Mouse (Mus musculus) splenic B cell, adult 2 months (primary cell): ENCODE data around the gene Fam3b.

Experiments used
- DNase-seq: peaks from one replicate; pipeline ENCODE4 v3.0.0-alpha.2; 2011; ENCODE audit warnings: low read depth, low spot score
- H3K27me3 ChIP-seq: 2 replicates; pipeline ENCODE4 v1.6.1; 2012; ENCODE audit warnings: mild to moderate bottlenecking, low read length, moderate library complexity, mixed read lengths; ENCODE audit not compliant: control insufficient read depth, poor library complexity, insufficient read depth, severe bottlenecking
- H3K36me3 ChIP-seq: 2 replicates; pipeline ENCODE4 v1.6.1; 2012; ENCODE audit warnings: mild to moderate bottlenecking, low read length, moderate library complexity, mixed read lengths; ENCODE audit not compliant: control insufficient read depth, poor library complexity, insufficient read depth, severe bottlenecking

The Fam3b gene

GRCm38 (mm10) chr16:97507783-97508182 is 6.8 kb downstream of the Fam3b start:
- DNase-seq = no peak
- Histone ChIP-seq H3K27me3 (no peaks in the 10 kb centered on the region), H3K36me3 (no peaks in the 10 kb centered on the region)

GRCm38 (mm10) chr16:97504793-97505192 is 9.8 kb downstream of the Fam3b start:
- Histone ChIP-seq H3K36me3 (no peaks in the 10 kb centered on the region), H3K27me3 (no peaks in the 10 kb centered on the region)
- DNase-seq = no peak

GRCm38 (mm10) chr16:97503849-97504248 is 10.8 kb downstream of the Fam3b start:
- no peak for DNase-seq
- H3K36me3 ChIP-seq = no peaks in the 10 kb centered on the region
- no peaks in the 10 kb centered on the region for H3K27me3 ChIP-seq

GRCm38 (mm10) chr16:97500901-97501300 is 13.7 kb downstream of the Fam3b start:
- Histone ChIP-seq H3K36me3 (no peaks in the 10 kb centered on the region), H3K27me3 (no peaks in the 10 kb centered on the region)
- no peak for DNase-seq

- Histone ChIP-seq H3K36me3 (no peaks in the 10 kb centered on the region), H3K27me3 (no peaks in the 10 kb centered on the region)
- DNase-seq = no peak
Measured at GRCm38 (mm10) chr16:97499450-97499849, 15.2 kb downstream of the Fam3b start.

- Histone ChIP-seq H3K27me3 (no peaks in the 10 kb centered on the region), H3K36me3 (no peaks in the 10 kb centered on the region)
- DNase-seq = no peak
Measured at GRCm38 (mm10) chr16:97498139-97498538, 16.5 kb downstream of the Fam3b start.

- DNase-seq = no peak
Measured at GRCm38 (mm10) chr16:97497682-97498081, 16.9 kb downstream of the Fam3b start.

GRCm38 (mm10) chr16:97496026-97496425 is 18.6 kb downstream of the Fam3b start:
- no peaks in the 10 kb centered on the region for H3K36me3 ChIP-seq
- no peaks in the 10 kb centered on the region for H3K27me3 ChIP-seq
- no peak for DNase-seq

More at GRCm38 (mm10) chr16:97497682-97498081, 16.9 kb downstream of the Fam3b start:
- H3K27me3 ChIP-seq = no peaks in the 10 kb centered on the region
- H3K36me3 ChIP-seq = no peaks in the 10 kb centered on the region

- Histone ChIP-seq H3K27me3 (no peaks in the 10 kb centered on the region), H3K36me3 (no peaks in the 10 kb centered on the region)
- DNase-seq = no peak
Measured at GRCm38 (mm10) chr16:97492369-97492768, 22.2 kb downstream of the Fam3b start.

GRCm38 (mm10) chr16:97478655-97479054 is 36.0 kb downstream of the Fam3b start:
- Histone ChIP-seq H3K36me3 (no peaks in the 10 kb centered on the region), H3K27me3 (no peaks in the 10 kb centered on the region)
- no peak for DNase-seq

GRCm38 (mm10) chr16:97476524-97476923 is 38.1 kb downstream of the Fam3b start:
- H3K36me3 ChIP-seq = no peaks in the 10 kb centered on the region
- no peak for DNase-seq
- no peaks in the 10 kb centered on the region for H3K27me3 ChIP-seq

- no peak for DNase-seq
- Histone ChIP-seq H3K36me3 (no peaks in the 10 kb centered on the region), H3K27me3 (no peaks in the 10 kb centered on the region)
Measured at GRCm38 (mm10) chr16:97475581-97475980, 39.0 kb downstream of the Fam3b start.

- H3K36me3 ChIP-seq = no peaks in the 10 kb centered on the region
Measured at GRCm38 (mm10) chr16:97474671-97475070, 39.9 kb downstream of the Fam3b start.

GRCm38 (mm10) chr16:97467993-97468791 is 46.4 kb downstream of the Fam3b start:
- H3K36me3 ChIP-seq = no peaks in the 10 kb centered on the region; the same call in 1 of the 2 replicates
- no peaks in the 10 kb centered on the region for H3K27me3 ChIP-seq
- no peak for DNase-seq

More at GRCm38 (mm10) chr16:97474671-97475070, 39.9 kb downstream of the Fam3b start:
- DNase-seq = no peak
- H3K27me3 ChIP-seq = no peaks in the 10 kb centered on the region

GRCm38 (mm10) chr16:97467472-97467871 is 47.1 kb downstream of the Fam3b start:
- DNase-seq = no peak
- Histone ChIP-seq H3K27me3 (no peaks in the 10 kb centered on the region), H3K36me3 (no peaks in the 10 kb centered on the region; the same call in 1 of the 2 replicates)
